9 mouse cellular contexts compared by ENCODE assay signal in genomic region chr9:59134171-59135041, GRCm38 (mm10).
A peak's percentile ranks its signal among the peaks of the same experiment; 100 is the strongest.
DNase-seq lines count a peak whose midpoint lies in the region; ATAC-seq and TF ChIP-seq lines count a peak whose summit lies in the region.
"Had no signal": no experiment of that assay in that cellular context is flagged by ENCODE, and none has a peak within 500 bp of the region (broad histone marks: within the 10 kb centered on the region; RNA-seq: fewer than 3 reads in every experiment).

No protein-coding gene starts in this region.

- H3K79me2 ChIP-seq in liver, adult 2 months (ENCODE audit: control insufficient read depth, insufficient read depth, low read length), result no peaks in the 10 kb centered on the region

- H3K9ac ChIP-seq in liver, adult 2 months (ENCODE audit: low read depth, low read length), result no peak overlapping the region
- no peak overlapping the region for H3K9ac ChIP-seq in liver, embryonic 11.5 days (ENCODE audit: low read depth, low read length)
- no peak overlapping the region for H3K9ac ChIP-seq in hindbrain, postnatal 0 days (replicated peaks; ENCODE audit: low read length)
- H3K9ac ChIP-seq in neural tube, embryonic 15.5 days (replicated peaks), result no peak overlapping the region

- H3K4me2 ChIP-seq in liver, embryonic 11.5 days, result no peak overlapping the region; the same call in 1 of the 2 replicates
- peak overlapping the region; percentile 34 for H3K4me2 ChIP-seq in hindbrain, postnatal 0 days (ENCODE audit: low read depth, low read length)
- peak overlapping the region; percentile 37 for H3K4me2 ChIP-seq in neural tube, embryonic 15.5 days

- ATAC-seq in liver, embryonic 11.5 days (replicated peaks; ENCODE audit: low FRiP score), result no peak
- ATAC-seq in hindbrain, postnatal 0 days, result peak; percentile 81
- peak; percentile 53 for ATAC-seq in neural tube, embryonic 15.5 days (ENCODE audit: low FRiP score)
- no peak for ATAC-seq in monocyte, adult 5-6 weeks (replicated peaks; ENCODE audit: insufficient number of reproducible peaks, low FRiP score, low TSS enrichment, poor library complexity, severe bottlenecking)
- ATAC-seq: Patski had no signal

- TF ChIP-seq POLR2A in liver, adult 2 months (IDR thresholded peaks at IDR 0.05; ENCODE audit: extremely low read depth, insufficient read depth, low read length), result no peak

- no peaks in the 10 kb centered on the region for H3K36me3 ChIP-seq in liver, adult 2 months (ENCODE audit: control insufficient read depth, insufficient read depth, low read length)
- no peaks in the 10 kb centered on the region for H3K36me3 ChIP-seq in liver, embryonic 11.5 days (ENCODE audit: control insufficient read depth, insufficient read depth, low read length)
- H3K36me3 ChIP-seq in hindbrain, postnatal 0 days (ENCODE audit: insufficient read depth, low read length), result no peaks in the 10 kb centered on the region
- H3K36me3 ChIP-seq in limb, embryonic 10.5 days, result no peaks in the 10 kb centered on the region
- H3K36me3 ChIP-seq in neural tube, embryonic 15.5 days, result no peaks in the 10 kb centered on the region

- H3K4me1 ChIP-seq in liver, adult 2 months (ENCODE audit: control insufficient read depth, insufficient read depth, low read length), result no peaks in the 10 kb centered on the region
- H3K4me1 ChIP-seq in liver, embryonic 11.5 days (replicated peaks; ENCODE audit: control insufficient read depth, insufficient read depth, low read length), result no peaks in the 10 kb centered on the region
- peaks cover 23% of the 10 kb centered on the region; the same call in 1 of the 2 replicates for H3K4me1 ChIP-seq in hindbrain, postnatal 0 days (ENCODE audit: insufficient read depth, low read length)
- H3K4me1 ChIP-seq in limb, embryonic 10.5 days, result peaks cover 32% of the 10 kb centered on the region
- H3K4me1 ChIP-seq in neural tube, embryonic 15.5 days, result peaks cover 28% of the 10 kb centered on the region

- H3K27me3 ChIP-seq in liver, adult 2 months (ENCODE audit: control insufficient read depth, insufficient read depth, low read length), result no peaks in the 10 kb centered on the region; the same call in 1 of the 2 replicates
- no peaks in the 10 kb centered on the region for H3K27me3 ChIP-seq in liver, embryonic 11.5 days (replicated peaks; ENCODE audit: control insufficient read depth, insufficient read depth, low read length)
- no peaks in the 10 kb centered on the region for H3K27me3 ChIP-seq in hindbrain, postnatal 0 days (ENCODE audit: insufficient read depth, low read length)
- H3K27me3 ChIP-seq in limb, embryonic 10.5 days (ENCODE audit: low read depth, poor library complexity, severe bottlenecking), result 0 out of 2 replicates have a peak, but pooled peaks cover 3% of the 10 kb centered on the region
- no peaks in the 10 kb centered on the region for H3K27me3 ChIP-seq in neural tube, embryonic 15.5 days (replicated peaks)

- intact Hi-C loops in gastrocnemius, adult 2 months (cut with DNase I), result loop anchor here (1.0 to 5.0 kb wide), 3 partner anchors 53 to 97 kb away; partner anchors contain the start of gene Neo1

- H3K4me3 ChIP-seq in liver, adult 2 months (ENCODE audit: insufficient read depth, low read depth, low read length), result no peak overlapping the region
- no peak overlapping the region for H3K4me3 ChIP-seq in liver, embryonic 11.5 days (ENCODE audit: low read depth, low read length)
- peak overlapping the region; percentile 67 for H3K4me3 ChIP-seq in gastrocnemius, adult 2 months
- H3K4me3 ChIP-seq in hindbrain, postnatal 0 days (ENCODE audit: low read length), result no peak overlapping the region
- peak overlapping the region; percentile 20; the same call in 1 of the 2 replicates for H3K4me3 ChIP-seq in limb, embryonic 10.5 days
- no peak overlapping the region for H3K4me3 ChIP-seq in neural tube, embryonic 15.5 days (replicated peaks)

- TF ChIP-seq CTCF in liver, adult 2 months (IDR thresholded peaks at IDR 0.05; ENCODE audit: low read depth, low read length), result no peak
- TF ChIP-seq CTCF in gastrocnemius, adult 2 months (IDR thresholded peaks at IDR 0.05), result no peak
- TF ChIP-seq CTCF in hindbrain, postnatal 0 days (IDR thresholded peaks at IDR 0.05; ENCODE audit: low read depth), result no peak

- H3K9me3 ChIP-seq in liver, embryonic 11.5 days (ENCODE audit: control insufficient read depth, low read length), result no peaks in the 10 kb centered on the region
- H3K9me3 ChIP-seq in hindbrain, postnatal 0 days (ENCODE audit: low read length), result no peaks in the 10 kb centered on the region
- no peaks in the 10 kb centered on the region for H3K9me3 ChIP-seq in limb, embryonic 10.5 days (replicated peaks)
- no peaks in the 10 kb centered on the region for H3K9me3 ChIP-seq in neural tube, embryonic 15.5 days (replicated peaks)

- WGBS in liver, adult 2 months, result 46% methylated on average over 15 of the region's 15 CpGs
- WGBS in liver, embryonic 11.5 days, result 44% methylated on average over 15 of the region's 15 CpGs
- 24% methylated on average over 15 of the region's 15 CpGs for WGBS in hindbrain, postnatal 0 days
- WGBS in limb, embryonic 10.5 days, result 30% methylated on average over 15 of the region's 15 CpGs
- 28% methylated on average over 15 of the region's 15 CpGs for WGBS in neural tube, embryonic 15.5 days

- peak; percentile 39 for DNase-seq in liver, adult 2 months (ENCODE audit: extremely low read depth, low read depth, low spot score)
- no peak for DNase-seq in liver, embryonic 11.5 days (ENCODE audit: low spot score)
- peak; percentile 80 for DNase-seq in gastrocnemius, adult 2 months
- peak; percentile 59 for DNase-seq in hindbrain, postnatal 0 days (ENCODE audit: low spot score)
- peak; percentile 68 for DNase-seq in limb, embryonic 10.5 days (ENCODE audit: low spot score)
- no peak for DNase-seq in c-Kit-positive CD71-positive TER-119-positive erythroid progenitor cells, embryonic 14.5 days (ENCODE audit: low spot score)

- H3K27ac ChIP-seq in liver, adult 2 months (replicated peaks; ENCODE audit: insufficient read depth, low read depth, low read length), result peak overlapping the region; percentile 13; the same call in 1 of the 2 replicates
- no peak overlapping the region; the same call in 1 of the 2 replicates for H3K27ac ChIP-seq in liver, embryonic 11.5 days (ENCODE audit: low read depth, low read length)
- H3K27ac ChIP-seq in gastrocnemius, adult 2 months, result peak overlapping the region; percentile 92
- H3K27ac ChIP-seq in hindbrain, postnatal 0 days, result peak overlapping the region; percentile 69
- H3K27ac ChIP-seq in limb, embryonic 10.5 days, result peak overlapping the region; percentile 81
- peak overlapping the region; percentile 63 for H3K27ac ChIP-seq in neural tube, embryonic 15.5 days (replicated peaks)

Comparison
In these comparisons a context has a peak if more than half of its experiments do, and no peak if none do; other contexts are left out.
1. DNase-seq: peak in liver, adult 2 months (single experiment), gastrocnemius, adult 2 months (single experiment), hindbrain, postnatal 0 days (single experiment) and limb, embryonic 10.5 days (single experiment); none in liver, embryonic 11.5 days (single experiment) and c-Kit-positive CD71-positive TER-119-positive erythroid progenitor cells, embryonic 14.5 days (single experiment).
2. H3K4me3 ChIP-seq: peak in gastrocnemius, adult 2 months (single experiment) and limb, embryonic 10.5 days (single experiment); none in liver, adult 2 months (single experiment), liver, embryonic 11.5 days (single experiment), hindbrain, postnatal 0 days (single experiment) and neural tube, embryonic 15.5 days (single experiment).
3. ATAC-seq: peak in hindbrain, postnatal 0 days (single experiment) and neural tube, embryonic 15.5 days (single experiment); none in liver, embryonic 11.5 days (single experiment) and monocyte, adult 5-6 weeks (single experiment).